Mouse (Mus musculus): ENCODE measurements at regions not wholly inside any gene's neighbourhood (a gene's known extent, or its start where the extent isn't known, plus 50 kb on each side); places are given as distances from the start of the nearest gene placed in this dataset.

GRCm38 (mm10) chr13:34427527-34427926, 82.5 kb upstream of the Slc22a23 start:
- TF ChIP-seq CTCF (IDR thresholded peaks at IDR 0.05) (no peak), POLR2A (IDR thresholded peaks at IDR 0.05; ENCODE audit: insufficient read depth, low read depth, low read length) (no peak), EP300 (IDR thresholded peaks at IDR 0.05; ENCODE audit: insufficient read depth, low read depth, low read length) (no peak)

All from heart, adult 2 months (tissue).